In the genomic region with DNA sequence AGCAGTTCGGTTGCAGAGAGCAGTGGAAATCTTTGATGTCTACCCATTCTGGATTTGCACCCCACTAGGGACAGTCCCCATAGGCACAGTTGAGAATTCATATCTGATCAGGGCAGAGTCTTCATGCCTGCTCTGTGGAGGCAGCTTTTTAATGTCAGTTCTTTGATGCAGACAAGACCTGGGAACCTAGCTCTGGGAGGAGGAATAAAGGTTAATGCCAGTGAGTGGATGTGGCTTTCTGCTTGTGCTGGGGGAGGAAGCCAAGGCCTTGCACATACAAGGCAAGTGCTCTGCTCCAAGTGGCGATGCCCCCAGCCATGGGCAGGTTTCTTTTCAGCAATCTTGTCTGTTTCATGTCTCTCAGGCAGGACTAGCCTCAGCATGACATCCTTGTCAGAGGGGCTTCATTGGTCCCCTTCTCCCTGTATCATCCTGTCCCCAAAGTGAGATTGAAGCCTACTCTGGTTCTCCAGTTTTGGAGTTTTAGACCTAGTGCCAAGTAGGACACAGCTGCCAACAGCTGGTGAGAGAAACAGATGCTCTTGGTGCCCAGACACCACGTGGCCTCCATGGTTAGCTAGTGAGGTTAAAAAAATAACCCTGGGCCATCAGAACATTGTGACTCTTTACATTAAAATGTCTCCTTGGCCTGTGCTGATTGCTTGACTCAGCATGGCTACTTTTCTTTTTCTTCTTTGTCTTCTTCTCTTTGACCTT, we compare ENCODE assay signal across 1 mouse cellular context.
TF ChIP-seq lines count a peak whose summit lies in the region.

No protein-coding gene starts in this region.

TF ChIP-seq in CH12.LX, 34 proteins besides CTCF, POLR2A, EP300 and RAD21 (continued from another document):
- no peak for TF ChIP-seq ZNF384 (IDR thresholded peaks at IDR 0.05; ENCODE audit: low read depth, low read length)
- no peak; the same call in 1 of the 2 replicates for TF ChIP-seq MXI1 (IDR thresholded peaks at IDR 0.05; ENCODE audit: low read depth, low read length)
- no peak for TF ChIP-seq ZMIZ1 (IDR thresholded peaks at IDR 0.05; ENCODE audit: low read depth, low read length)
- TF ChIP-seq KAT2A (IDR thresholded peaks at IDR 0.05; ENCODE audit: insufficient replicate concordance, low read length): no peak
- TF ChIP-seq TBP (conservative IDR thresholded peaks at IDR 0.05; ENCODE audit: low read depth, low read length): no peak
- no peak for TF ChIP-seq IRF4 (IDR thresholded peaks at IDR 0.05; ENCODE audit: low read depth, low read length)
- no peak for TF ChIP-seq UBTF (IDR thresholded peaks at IDR 0.05; ENCODE audit: low read depth, low read length)
- peak; percentile 21; the same call in 1 of the 2 replicates for TF ChIP-seq CHD1 (IDR thresholded peaks at IDR 0.05; ENCODE audit: low read depth, low read length)
- 0 out of 2 replicates have a peak, but pooled peaks have one; percentile 20 for TF ChIP-seq TCF12 (IDR thresholded peaks at IDR 0.05; ENCODE audit: low read depth, low read length)
